Mouse (Mus musculus): ENCODE data around the gene Gucy2f. TPM values are rescaled to one million over a fixed set of nuclear protein-coding genes. Genes with fewer than 3 reads are reported as not detected.

Gene Gucy2f
- polyA plus RNA-seq, 1 experiment from 2014 or later: not detected

DNA sequence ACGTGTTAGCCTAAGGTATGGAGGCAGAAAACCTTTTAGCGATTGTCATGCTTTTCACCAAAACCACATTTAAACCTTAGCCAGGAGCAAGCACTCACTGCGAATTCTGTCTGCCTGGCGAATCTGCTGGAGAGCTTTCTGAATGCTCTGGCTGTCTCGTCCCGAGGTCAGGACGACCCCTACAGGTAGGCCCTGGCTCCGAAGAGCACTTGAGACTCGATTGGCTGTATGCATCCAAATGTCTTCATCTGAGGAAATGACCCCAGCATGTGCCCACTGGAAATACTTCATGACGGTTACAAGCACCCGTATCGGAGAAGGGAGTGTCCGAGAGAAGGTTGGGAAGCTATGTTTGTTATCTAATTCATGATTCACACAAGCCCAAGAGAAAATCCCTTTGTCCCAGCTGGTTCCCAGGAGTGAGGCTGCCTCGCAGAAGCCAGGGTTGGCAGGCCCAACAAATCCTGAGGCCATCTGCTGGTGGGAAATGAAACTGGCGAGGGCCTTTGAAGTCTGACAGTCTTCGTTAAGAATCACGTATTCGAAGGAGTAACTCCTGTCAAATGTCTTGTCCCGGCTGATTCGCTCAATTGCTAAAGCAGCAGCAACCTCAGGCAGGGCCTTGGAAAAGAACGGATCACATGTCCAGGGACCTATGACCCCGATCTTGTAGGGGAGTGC is 7.6 kb downstream of the Gucy2f start:
- no peaks in the 10 kb centered on the region for H3K36me3 ChIP-seq (replicated peaks; ENCODE audit: insufficient read depth, low read length)
- H3K9ac ChIP-seq (replicated peaks): no peak overlapping the region
- H3K27me3 ChIP-seq (ENCODE audit: insufficient read depth, low read length): no peaks in the 10 kb centered on the region
- no peak overlapping the region for H3K4me3 ChIP-seq (ENCODE audit: low read depth, low read length)
- ATAC-seq (no peak), DNase-seq (peak; percentile 17)
- H3K9me3 ChIP-seq (ENCODE audit: low read length): no peaks in the 10 kb centered on the region
- WGBS (ENCODE audit: insufficient replicate concordance): 52% methylated on average over 22 of the region's 22 CpGs
- no peaks in the 10 kb centered on the region for H3K4me1 ChIP-seq (ENCODE audit: insufficient read depth)
- TF ChIP-seq CTCF (IDR thresholded peaks at IDR 0.05; ENCODE audit: low read depth): peak; percentile 45; the same call in 1 of the 2 replicates
- TF ChIP-seq EP300 (IDR thresholded peaks at IDR 0.05; ENCODE audit: low read depth): no peak
- H3K4me2 ChIP-seq (ENCODE audit: low read depth, low read length): no peak overlapping the region
- no peak overlapping the region for H3K27ac ChIP-seq (ENCODE audit: low read depth)

DNA sequence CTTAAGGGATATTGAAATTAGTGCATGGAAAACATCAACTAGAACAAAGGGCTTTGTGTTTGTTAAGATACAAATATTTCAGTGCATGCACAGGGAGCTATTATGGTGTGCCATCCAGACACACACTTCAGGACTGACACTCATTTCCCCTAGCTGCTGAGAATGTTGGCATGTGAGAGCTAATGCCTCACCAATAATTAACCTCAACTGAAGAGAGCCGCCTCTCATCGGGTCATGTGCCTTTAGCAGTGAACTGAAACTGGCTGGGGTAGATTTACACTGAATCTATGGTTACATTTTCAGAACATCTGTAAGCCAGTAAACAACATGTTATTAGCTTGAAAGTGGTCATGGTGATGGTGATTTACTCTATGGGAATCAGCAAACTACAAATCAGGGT is 14.7 kb downstream of the Gucy2f start:
- Histone ChIP-seq H3K27me3 (ENCODE audit: insufficient read depth, low read length) (no peaks in the 10 kb centered on the region), H3K36me3 (replicated peaks; ENCODE audit: insufficient read depth, low read length) (no peaks in the 10 kb centered on the region), H3K4me2 (ENCODE audit: low read depth, low read length) (no peak overlapping the region), H3K27ac (ENCODE audit: low read depth) (no peak overlapping the region), H3K4me1 (ENCODE audit: insufficient read depth) (no peaks in the 10 kb centered on the region), H3K9ac (replicated peaks) (no peak overlapping the region), H3K9me3 (ENCODE audit: low read length) (no peaks in the 10 kb centered on the region), H3K4me3 (ENCODE audit: low read depth, low read length) (no peak overlapping the region)
- WGBS (ENCODE audit: insufficient replicate concordance): 63% methylated on average over 2 of the region's 2 CpGs
- TF ChIP-seq EP300 (IDR thresholded peaks at IDR 0.05; ENCODE audit: low read depth) (no peak), CTCF (IDR thresholded peaks at IDR 0.05; ENCODE audit: low read depth) (no peak)
- ATAC-seq (no peak), DNase-seq (no peak)

DNA sequence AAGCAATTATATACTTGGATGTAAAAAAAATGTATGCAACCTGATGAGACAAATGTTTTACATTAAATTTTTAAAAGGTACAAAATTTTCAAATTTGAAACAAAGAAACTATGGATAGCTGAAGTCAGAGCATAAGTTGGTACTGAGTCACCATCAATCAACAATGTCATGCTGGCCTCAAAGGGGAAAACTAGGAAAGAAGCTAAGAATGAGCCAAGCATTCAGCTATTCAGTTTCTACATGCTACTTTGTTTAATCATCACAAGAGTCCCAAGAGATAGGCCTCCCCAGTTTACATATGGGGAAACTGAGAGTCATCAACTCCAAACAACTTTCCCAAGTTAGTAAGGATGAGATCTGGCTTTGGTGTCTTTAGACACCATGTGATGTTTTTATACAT is 19.8 kb downstream of the Gucy2f start:
- no peak for DNase-seq
- no peaks in the 10 kb centered on the region for H3K27me3 ChIP-seq (ENCODE audit: insufficient read depth, low read length)
- no peak overlapping the region for H3K4me2 ChIP-seq (ENCODE audit: low read depth, low read length)
- H3K4me1 ChIP-seq (ENCODE audit: insufficient read depth): no peaks in the 10 kb centered on the region
- no peaks in the 10 kb centered on the region for H3K36me3 ChIP-seq (replicated peaks; ENCODE audit: insufficient read depth, low read length)
- no peak overlapping the region for H3K4me3 ChIP-seq (ENCODE audit: low read depth, low read length)
- TF ChIP-seq CTCF (IDR thresholded peaks at IDR 0.05; ENCODE audit: low read depth) (no peak), EP300 (IDR thresholded peaks at IDR 0.05; ENCODE audit: low read depth) (no peak)
- H3K9me3 ChIP-seq (ENCODE audit: low read length): no peaks in the 10 kb centered on the region
- ATAC-seq: no peak
- no peak overlapping the region for H3K9ac ChIP-seq (replicated peaks)
- H3K27ac ChIP-seq (ENCODE audit: low read depth): no peak overlapping the region

DNA sequence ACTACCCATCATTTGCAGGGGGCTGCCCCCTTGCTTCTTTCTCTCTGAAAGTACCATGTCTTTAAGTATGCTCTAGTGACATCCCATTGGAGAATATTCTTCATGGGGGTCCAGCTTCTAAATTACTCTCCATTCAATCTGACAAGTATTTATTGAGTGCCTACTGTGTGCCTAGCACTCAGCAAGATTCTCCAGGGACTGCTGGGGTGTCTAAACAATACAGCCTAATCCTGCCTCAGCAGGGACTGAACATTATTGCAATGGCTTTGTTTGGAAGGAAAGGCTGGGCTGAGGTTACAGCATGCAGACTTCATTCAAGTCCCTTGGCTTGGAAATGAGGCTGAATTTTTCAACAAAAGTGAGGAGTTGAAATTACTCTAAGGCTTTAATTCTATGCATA is 81.0 kb downstream of the Gucy2f start:
- Histone ChIP-seq H3K9ac (replicated peaks) (no peak overlapping the region), H3K4me2 (ENCODE audit: low read depth, low read length) (no peak overlapping the region), H3K36me3 (replicated peaks; ENCODE audit: insufficient read depth, low read length) (no peaks in the 10 kb centered on the region), H3K4me3 (ENCODE audit: low read depth, low read length) (no peak overlapping the region), H3K9me3 (ENCODE audit: low read length) (no peaks in the 10 kb centered on the region), H3K27me3 (ENCODE audit: insufficient read depth, low read length) (peaks cover 4% of the 10 kb centered on the region; the same call in 1 of the 2 replicates), H3K27ac (ENCODE audit: low read depth) (no peak overlapping the region), H3K4me1 (ENCODE audit: insufficient read depth) (no peaks in the 10 kb centered on the region)
- DNase-seq (no peak), ATAC-seq (no peak)
- no peak for TF ChIP-seq EP300 (IDR thresholded peaks at IDR 0.05; ENCODE audit: low read depth)
- no peak for TF ChIP-seq CTCF (IDR thresholded peaks at IDR 0.05; ENCODE audit: low read depth)

DNA sequence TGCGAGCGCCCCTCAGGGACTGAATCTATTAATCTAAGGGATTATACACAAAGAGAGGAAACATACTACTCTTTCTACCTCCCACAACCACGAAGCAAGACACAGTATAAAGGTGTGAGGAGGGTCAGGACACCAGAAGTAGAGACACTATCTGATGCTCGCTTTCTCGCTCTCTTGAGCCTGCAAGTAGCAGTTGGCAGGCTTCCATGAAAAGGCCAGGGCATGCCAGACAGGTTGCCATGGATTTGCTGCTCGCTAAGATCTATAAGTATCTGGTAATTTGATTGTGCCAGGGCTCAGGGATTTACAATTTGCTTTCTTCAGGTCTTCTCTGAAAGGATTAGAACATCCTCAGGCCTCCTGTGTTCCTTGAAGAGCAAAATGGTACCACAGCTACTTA is 85.5 kb downstream of the Gucy2f start:
- no peak overlapping the region for H3K4me3 ChIP-seq (ENCODE audit: low read depth, low read length)
- no peak for DNase-seq
- H3K9me3 ChIP-seq (ENCODE audit: low read length): no peaks in the 10 kb centered on the region
- no peak for ATAC-seq
- TF ChIP-seq CTCF (IDR thresholded peaks at IDR 0.05; ENCODE audit: low read depth) (no peak), EP300 (IDR thresholded peaks at IDR 0.05; ENCODE audit: low read depth) (no peak)
- H3K9ac ChIP-seq (replicated peaks): no peak overlapping the region
- no peak overlapping the region for H3K4me2 ChIP-seq (ENCODE audit: low read depth, low read length)
- no peaks in the 10 kb centered on the region for H3K36me3 ChIP-seq (replicated peaks; ENCODE audit: insufficient read depth, low read length)
- no peak overlapping the region for H3K27ac ChIP-seq (ENCODE audit: low read depth)
- WGBS (ENCODE audit: insufficient replicate concordance): 71% methylated on average over 6 of the region's 6 CpGs
- peaks cover 4% of the 10 kb centered on the region; the same call in 1 of the 2 replicates for H3K27me3 ChIP-seq (ENCODE audit: insufficient read depth, low read length)
- H3K4me1 ChIP-seq (ENCODE audit: insufficient read depth): no peaks in the 10 kb centered on the region

DNA sequence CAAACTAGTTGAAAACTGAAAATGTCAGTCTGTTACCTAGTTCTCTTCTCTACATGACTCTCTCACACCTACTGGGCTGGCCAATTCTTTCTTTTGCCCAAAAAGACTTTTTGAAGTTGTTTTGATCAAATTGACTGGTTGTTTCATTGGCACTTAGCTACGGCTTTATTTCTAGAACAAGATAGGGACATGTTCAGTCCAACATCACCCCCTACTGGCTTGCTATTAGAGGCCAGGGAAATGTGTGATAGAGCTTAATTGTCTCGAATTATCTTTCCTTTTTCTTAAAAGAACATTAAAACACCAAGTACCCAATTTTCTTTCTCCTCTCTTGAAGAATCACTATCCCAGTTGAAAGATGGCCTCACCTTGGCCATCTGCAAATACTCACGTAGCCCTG is 99.8 kb downstream of the Gucy2f start:
- no peaks in the 10 kb centered on the region for H3K4me1 ChIP-seq (ENCODE audit: insufficient read depth)
- H3K4me2 ChIP-seq (ENCODE audit: low read depth, low read length): no peak overlapping the region
- no peak for ATAC-seq
- H3K27me3 ChIP-seq (ENCODE audit: insufficient read depth, low read length): no peaks in the 10 kb centered on the region; the same call in 1 of the 2 replicates
- peak; percentile 53 for TF ChIP-seq CTCF (IDR thresholded peaks at IDR 0.05; ENCODE audit: low read depth)
- TF ChIP-seq EP300 (IDR thresholded peaks at IDR 0.05; ENCODE audit: low read depth): no peak
- no peak overlapping the region for H3K9ac ChIP-seq (replicated peaks)
- no peak overlapping the region for H3K27ac ChIP-seq (ENCODE audit: low read depth)
- WGBS (ENCODE audit: insufficient replicate concordance): 53% methylated on average over 3 of the region's 3 CpGs
- no peak overlapping the region for H3K4me3 ChIP-seq (ENCODE audit: low read depth, low read length)
- H3K9me3 ChIP-seq (ENCODE audit: low read length): no peaks in the 10 kb centered on the region
- DNase-seq: peak; percentile 11
- H3K36me3 ChIP-seq (replicated peaks; ENCODE audit: insufficient read depth, low read length): no peaks in the 10 kb centered on the region

DNA sequence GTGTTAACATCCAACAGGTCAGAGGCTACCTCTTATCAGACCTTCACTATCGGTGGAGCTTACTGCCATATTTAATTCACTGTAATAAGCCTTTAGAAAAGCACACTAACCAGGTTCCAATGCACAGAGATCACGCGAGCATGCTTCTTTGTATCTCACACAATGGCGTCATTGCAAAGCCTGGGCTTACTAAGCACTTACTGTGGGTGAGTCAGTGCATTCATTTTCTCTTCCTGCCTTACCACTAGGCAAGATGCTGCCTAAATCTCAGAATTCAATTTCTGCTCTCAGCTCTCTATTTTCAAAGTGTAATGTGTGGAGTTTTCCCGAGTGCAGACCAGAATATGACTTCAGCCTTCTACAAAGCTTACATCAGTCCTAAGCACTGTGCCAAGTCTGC is 101.2 kb downstream of the Gucy2f start:
- 77% methylated on average over 5 of the region's 5 CpGs for WGBS (ENCODE audit: insufficient replicate concordance)
- TF ChIP-seq CTCF (IDR thresholded peaks at IDR 0.05; ENCODE audit: low read depth): no peak
- no peak for TF ChIP-seq EP300 (IDR thresholded peaks at IDR 0.05; ENCODE audit: low read depth)
- ATAC-seq (no peak), DNase-seq (no peak)
- Histone ChIP-seq H3K36me3 (replicated peaks; ENCODE audit: insufficient read depth, low read length) (no peaks in the 10 kb centered on the region), H3K4me1 (ENCODE audit: insufficient read depth) (no peaks in the 10 kb centered on the region), H3K4me3 (ENCODE audit: low read depth, low read length) (no peak overlapping the region), H3K27me3 (ENCODE audit: insufficient read depth, low read length) (no peaks in the 10 kb centered on the region), H3K4me2 (ENCODE audit: low read depth, low read length) (no peak overlapping the region), H3K9me3 (ENCODE audit: low read length) (no peaks in the 10 kb centered on the region), H3K27ac (ENCODE audit: low read depth) (no peak overlapping the region), H3K9ac (replicated peaks) (no peak overlapping the region)

All from liver, postnatal 0 days (tissue).